10 mouse cellular contexts compared by ENCODE assay signal in the genomic region with DNA sequence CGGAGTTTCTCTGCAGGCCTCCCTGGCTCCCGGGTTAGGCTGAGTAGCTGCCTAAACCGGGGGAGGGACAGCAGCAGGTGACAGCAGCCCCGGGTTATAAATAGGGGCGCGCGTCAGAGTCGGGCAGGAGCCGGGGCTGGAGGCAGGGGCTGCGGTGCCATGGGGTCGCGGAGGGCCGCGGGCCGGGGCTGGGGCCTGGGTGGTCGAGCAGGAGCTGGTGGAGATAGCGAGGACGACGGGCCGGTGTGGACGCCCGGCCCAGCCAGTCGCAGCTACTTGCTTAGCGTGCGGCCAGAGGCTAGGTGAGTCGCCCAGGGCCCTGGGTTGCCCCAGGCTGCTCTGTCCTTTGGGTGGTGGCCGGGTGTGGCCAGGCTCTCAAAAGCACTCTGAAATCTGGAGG. TPM values are rescaled to one million over a fixed set of nuclear protein-coding genes. Genes with fewer than 3 reads are reported as not detected.
DNase-seq lines count a peak whose midpoint lies in the region; ATAC-seq lines count a peak whose summit lies in the region.
"Had no signal": no experiment of that assay in that cellular context is flagged by ENCODE, and none has a peak within 500 bp of the region (broad histone marks: within the 10 kb centered on the region; RNA-seq: fewer than 3 reads in every experiment).

A gene (plus strand): TSS at position 130 of the 400 bp plus-strand sequence.

- peak within 1 kb of the TSS; percentile 18; the same call in 1 of the 2 replicates for H3K9ac ChIP-seq in kidney, embryonic 14.5 days (ENCODE audit: low read depth, low read length)
- peak within 1 kb of the TSS; percentile 83 for H3K9ac ChIP-seq in heart, embryonic 12.5 days
- H3K9ac ChIP-seq in liver, embryonic 12.5 days, result peak within 1 kb of the TSS; percentile 59
- H3K9ac ChIP-seq in forebrain, embryonic 11.5 days (ENCODE audit: low read length), result no peak within 1 kb of the TSS

- 17% methylated on average over 23 of the region's 27 CpGs for WGBS in kidney, embryonic 14.5 days
- 4% methylated on average over 27 of the region's 27 CpGs for WGBS in heart, embryonic 12.5 days
- 14% methylated on average over 26 of the region's 27 CpGs for WGBS in liver, embryonic 12.5 days (ENCODE audit: insufficient replicate concordance)
- WGBS in forebrain, embryonic 11.5 days, result 44% methylated on average over 27 of the region's 27 CpGs

- no peak within 1 kb of the TSS; the same call in 1 of the 2 replicates for H3K27ac ChIP-seq in kidney, embryonic 14.5 days (ENCODE audit: low read depth, low read length)
- peak within 1 kb of the TSS; percentile 12; the same call in 1 of the 2 replicates for H3K27ac ChIP-seq in brown adipose tissue, adult 24 weeks (replicated peaks; ENCODE audit: low read depth, low read length)
- peak within 1 kb of the TSS; percentile 98 for H3K27ac ChIP-seq in heart, embryonic 12.5 days (ENCODE audit: poor library complexity, severe bottlenecking)
- peak within 1 kb of the TSS; percentile 72 for H3K27ac ChIP-seq in liver, embryonic 12.5 days
- no peak within 1 kb of the TSS for H3K27ac ChIP-seq in forebrain, embryonic 11.5 days (ENCODE audit: low read depth, low read length)

- no peak for DNase-seq in kidney, postnatal 25 days
- DNase-seq in right cerebral cortex, postnatal 36 days (ENCODE audit: low spot score in 2 of 2), result no peak
- DNase-seq in forebrain, embryonic 11.5 days (ENCODE audit: low spot score), result no peak
- DNase-seq: right cerebral cortex, postnatal 25 days had no signal

- H3K27me3 ChIP-seq in kidney, embryonic 14.5 days (ENCODE audit: control insufficient read depth, insufficient read depth, low read length), result no peaks in the 10 kb centered on the region
- no peaks in the 10 kb centered on the region for H3K27me3 ChIP-seq in heart, embryonic 12.5 days (replicated peaks)
- no peaks in the 10 kb centered on the region for H3K27me3 ChIP-seq in liver, embryonic 12.5 days (replicated peaks)
- H3K27me3 ChIP-seq in forebrain, embryonic 11.5 days (ENCODE audit: control insufficient read depth, insufficient read depth, low read length), result no peaks in the 10 kb centered on the region

- H3K9me3 ChIP-seq in kidney, embryonic 14.5 days (ENCODE audit: control insufficient read depth, low read length), result no peaks in the 10 kb centered on the region
- no peaks in the 10 kb centered on the region; the same call in 1 of the 2 replicates for H3K9me3 ChIP-seq in heart, embryonic 12.5 days (replicated peaks)
- H3K9me3 ChIP-seq in liver, embryonic 12.5 days (replicated peaks), result no peaks in the 10 kb centered on the region
- no peaks in the 10 kb centered on the region for H3K9me3 ChIP-seq in forebrain, embryonic 11.5 days (ENCODE audit: control insufficient read depth, low read length)

- H3K36me3 ChIP-seq in kidney, embryonic 14.5 days (ENCODE audit: control insufficient read depth, insufficient read depth, low read length), result no peaks in the 10 kb centered on the region
- peaks cover 9% of the 10 kb centered on the region for H3K36me3 ChIP-seq in heart, embryonic 12.5 days
- no peaks in the 10 kb centered on the region for H3K36me3 ChIP-seq in liver, embryonic 12.5 days
- no peaks in the 10 kb centered on the region for H3K36me3 ChIP-seq in forebrain, embryonic 11.5 days (ENCODE audit: control insufficient read depth, insufficient read depth, low read length)

- no peak within 1 kb of the TSS for H3K4me3 ChIP-seq in kidney, embryonic 14.5 days (ENCODE audit: low read length)
- H3K4me3 ChIP-seq in brown adipose tissue, adult 24 weeks (ENCODE audit: insufficient read depth, low read depth, low read length), result no peak within 1 kb of the TSS
- peak within 1 kb of the TSS; percentile 57 for H3K4me3 ChIP-seq in heart, embryonic 12.5 days
- peak within 1 kb of the TSS; percentile 44 for H3K4me3 ChIP-seq in liver, embryonic 12.5 days
- no peak within 1 kb of the TSS for H3K4me3 ChIP-seq in forebrain, embryonic 11.5 days (ENCODE audit: low read depth, low read length)

- peak within 1 kb of the TSS; percentile 24 for H3K4me2 ChIP-seq in kidney, embryonic 14.5 days (replicated peaks; ENCODE audit: low read depth, low read length)
- H3K4me2 ChIP-seq in heart, embryonic 12.5 days, result peak within 1 kb of the TSS; percentile 73
- H3K4me2 ChIP-seq in liver, embryonic 12.5 days, result peak within 1 kb of the TSS; percentile 81
- H3K4me2 ChIP-seq in forebrain, embryonic 11.5 days (ENCODE audit: low read depth, low read length, severe bottlenecking), result no peak within 1 kb of the TSS

- peak; percentile 38; the same call in 1 of the 2 replicates for ATAC-seq in kidney, embryonic 14.5 days (ENCODE audit: low FRiP score, low TSS enrichment)
- peak; percentile 73 for ATAC-seq in heart, embryonic 12.5 days (ENCODE audit: insufficient number of reproducible peaks, low FRiP score)
- peak; percentile 83 for ATAC-seq in liver, embryonic 12.5 days
- no peak for ATAC-seq in megakaryocyte-erythroid progenitor cell, adult 5-6 weeks (replicated peaks; ENCODE audit: low FRiP score, low TSS enrichment, poor library complexity, severe bottlenecking)
- ATAC-seq in forebrain, embryonic 11.5 days (replicated peaks; ENCODE audit: low FRiP score), result no peak

- H3K4me1 ChIP-seq in kidney, embryonic 14.5 days (ENCODE audit: control insufficient read depth, insufficient read depth, low read length), result peaks cover 29% of the 10 kb centered on the region
- H3K4me1 ChIP-seq in brown adipose tissue, adult 24 weeks (ENCODE audit: control insufficient read depth, insufficient read depth, insufficient read length, low read length), result peaks cover 10% of the 10 kb centered on the region; the same call in 1 of the 2 replicates
- peaks cover 51% of the 10 kb centered on the region for H3K4me1 ChIP-seq in heart, embryonic 12.5 days (replicated peaks)
- peaks cover 36% of the 10 kb centered on the region for H3K4me1 ChIP-seq in liver, embryonic 12.5 days
- H3K4me1 ChIP-seq in forebrain, embryonic 11.5 days (replicated peaks; ENCODE audit: control insufficient read depth, insufficient read depth, low read length), result no peaks in the 10 kb centered on the region

RNA-seq across cellular contexts. Expression of the gene that starts here (rescaled TPM):
- polyA plus RNA-seq in kidney, embryonic 14.5 days (2014; fragmentation: Nextera tagmentation; extraction: Ambion mirVana), result 0.13 and 0.34 TPM in 2 replicates
- polyA plus RNA-seq in brown adipose tissue, adult 24 weeks (2012; ENCODE audit: insufficient read depth, insufficient read length, missing spikeins), result 0.83 and 1.5 TPM in 2 replicates
- 30.2 and 30.4 TPM in 2 replicates for polyA plus RNA-seq in heart, embryonic 12.5 days (2016; fragmentation: Nextera tagmentation; extraction: Ambion mirVana)
- 0.11 and 0.14 TPM in 2 replicates for polyA plus RNA-seq in liver, embryonic 12.5 days (2016; fragmentation: Nextera tagmentation; extraction: Ambion mirVana)
- total RNA-seq in megakaryocyte-erythroid progenitor cell, adult 5-6 weeks (2014; fragmentation: Nextera tagmentation), result 0.07 TPM in 1 of 2 replicates, not detected in the other
- total RNA-seq in megakaryocyte-erythroid progenitor cell, adult 5-6 weeks (2017), result 0.28 TPM in 1 of 2 replicates, not detected in the other
- not detected in 2 replicates for polyA plus RNA-seq in forebrain, embryonic 11.5 days (2014; fragmentation: Nextera tagmentation; extraction: Ambion mirVana)
- polyA plus RNA-seq: liver, adult 2 months had no signal

Comparison
In these comparisons a context has a peak if more than half of its experiments do, and no peak if none do; other contexts are left out.
1. RNA of the gene that starts here (polyA plus RNA-seq): 30.2 to 30.4 TPM in heart, embryonic 12.5 days; 0.83 to 1.5 TPM in brown adipose tissue, adult 24 weeks, 0.13 to 0.34 TPM in kidney, embryonic 14.5 days, 0.11 to 0.14 TPM in liver, embryonic 12.5 days and not detected in forebrain, embryonic 11.5 days; every median in the first group is over 10 times any median in the second.
2. Peak in ATAC-seq, H3K9ac ChIP-seq and H3K4me2 ChIP-seq in kidney, embryonic 14.5 days; RNA of the gene not detected or under 1 TPM.
3. Peak in ATAC-seq, H3K4me3 ChIP-seq, H3K27ac ChIP-seq, H3K9ac ChIP-seq and H3K4me2 ChIP-seq in liver, embryonic 12.5 days; RNA of the gene not detected or under 1 TPM.
4. H3K27ac ChIP-seq: peak in brown adipose tissue, adult 24 weeks (single experiment) and heart, embryonic 12.5 days (single experiment); none in kidney, embryonic 14.5 days (single experiment) and forebrain, embryonic 11.5 days (single experiment).